Mouse (Mus musculus) lung, embryonic 15.5 days (tissue): ENCODE measurements around the gene Slc2a13. TPM values are rescaled to one million over a fixed set of nuclear protein-coding genes. Genes with fewer than 3 reads are reported as not detected.
A peak's percentile ranks its signal among the peaks of the same experiment; 100 is the strongest.

Experiments
- ATAC-seq: fragments of 200-750 bp; cut with Nextera tagmentation; 2 replicates; pipeline ENCODE4 v1.8.0; 2017; ENCODE audit warnings: moderate number of reproducible peaks, borderline replicate concordance; ENCODE audit not compliant: low FRiP score, low TSS enrichment; ENCODE audit errors: extremely low read depth
- H3K27ac ChIP-seq: fragments of 300-500 bp; sonication (generic); 2 replicates; pipeline ENCODE4 v1.5.1; 2015; ENCODE audit warnings: moderate library complexity, mild to moderate bottlenecking, inconsistent platforms
- H3K27me3 ChIP-seq: fragments of 300-500 bp; sonication (generic); 2 replicates; pipeline ENCODE4 v1.6.1; 2015; ENCODE audit warnings: inconsistent platforms
- H3K36me3 ChIP-seq: fragments of 300-500 bp; sonication (generic); 2 replicates; pipeline ENCODE4 v1.6.1; 2015; ENCODE audit warnings: inconsistent platforms
- H3K4me1 ChIP-seq: fragments of 300-500 bp; sonication (generic); 2 replicates; pipeline ENCODE4 v1.6.1; 2015; ENCODE audit warnings: inconsistent platforms
- H3K4me2 ChIP-seq: fragments of 300-500 bp; sonication (generic); 2 replicates; pipeline ENCODE4 v1.6.1; 2015; ENCODE audit warnings: inconsistent platforms, mild to moderate bottlenecking, moderate library complexity
- H3K4me3 ChIP-seq: fragments of 300-500 bp; sonication (generic); 2 replicates; pipeline ENCODE4 v1.5.1; 2015; ENCODE audit warnings: mild to moderate bottlenecking, inconsistent platforms
- H3K9ac ChIP-seq: fragments of 300-500 bp; sonication (generic); 2 replicates; pipeline ENCODE4 v1.6.1; 2015; ENCODE audit warnings: inconsistent platforms
- H3K9me3 ChIP-seq: fragments of 300-500 bp; sonication (generic); 2 replicates; pipeline ENCODE4 v1.6.1; 2016; ENCODE audit warnings: inconsistent platforms
- WGBS: fragments of 180-500 bp; shearing (Covaris S2); methylation state at CpG from one replicate; pipeline ENCODE4 v1.1.7; 2015; 5-methylcytosine and 5-hydroxymethylcytosine counted together
- polyA plus RNA-seq: library from polyadenylated mRNA; unstranded; fragments of >200 nt; fragmentation: Nextera tagmentation; extraction: Ambion mirVana; gene quantifications from 2 replicates; pipeline ENCODE4 v1.2.1, GENCODE M21; 2015

Slc2a13 gene
- polyA plus RNA-seq, 1 experiment from 2014 or later: 1.5 TPM

GRCm38 (mm10) chr15:91372464-91373202 is 200.4 kb downstream of the Slc2a13 start:
- Histone ChIP-seq H3K27ac (no peak overlapping the region; the same call in 1 of the 2 replicates), H3K27me3 (no peaks in the 10 kb centered on the region), H3K4me3 (no peak overlapping the region), H3K4me1 (peaks cover 15% of the 10 kb centered on the region), H3K4me2 (no peak overlapping the region), H3K9ac (no peak overlapping the region), H3K36me3 (no peaks in the 10 kb centered on the region), H3K9me3 (no peaks in the 10 kb centered on the region)
- 70% methylated on average over 9 of the region's 9 CpGs for WGBS
- peak; percentile 44; the same call in 1 of the 2 replicates for ATAC-seq

- H3K36me3 ChIP-seq: no peaks in the 10 kb centered on the region
- no peak overlapping the region for H3K4me3 ChIP-seq
- no peak overlapping the region for H3K4me2 ChIP-seq
- H3K27me3 ChIP-seq: no peaks in the 10 kb centered on the region
- no peak overlapping the region for H3K9ac ChIP-seq
- H3K4me1 ChIP-seq: peaks cover 15% of the 10 kb centered on the region
- H3K9me3 ChIP-seq: no peaks in the 10 kb centered on the region
- WGBS: 46% methylated on average over 7 of the region's 7 CpGs
- H3K27ac ChIP-seq: no peak overlapping the region
- peak; percentile 77; the same call in 1 of the 2 replicates for ATAC-seq
Observed at GRCm38 (mm10) chr15:91371859-91372394, 201.1 kb downstream of the Slc2a13 start.

- no peaks in the 10 kb centered on the region for H3K36me3 ChIP-seq
- no peak overlapping the region for H3K9ac ChIP-seq
- 61% methylated on average over 11 of the region's 11 CpGs for WGBS
- H3K4me3 ChIP-seq: no peak overlapping the region
- no peak for ATAC-seq
- H3K9me3 ChIP-seq: no peaks in the 10 kb centered on the region
- no peak overlapping the region for H3K4me2 ChIP-seq
- peaks cover 15% of the 10 kb centered on the region for H3K4me1 ChIP-seq
- H3K27me3 ChIP-seq: no peaks in the 10 kb centered on the region
- no peak overlapping the region for H3K27ac ChIP-seq
Observed at GRCm38 (mm10) chr15:91369736-91370449, 203.2 kb downstream of the Slc2a13 start.

- H3K9ac ChIP-seq: no peak overlapping the region
- H3K9me3 ChIP-seq: no peaks in the 10 kb centered on the region
- WGBS: 59% methylated on average over 2 of the region's 2 CpGs
- no peak overlapping the region for H3K4me3 ChIP-seq
- H3K4me2 ChIP-seq: no peak overlapping the region
- ATAC-seq: no peak
- no peak overlapping the region for H3K27ac ChIP-seq
- no peaks in the 10 kb centered on the region for H3K4me1 ChIP-seq
- no peaks in the 10 kb centered on the region for H3K36me3 ChIP-seq
- H3K27me3 ChIP-seq: no peaks in the 10 kb centered on the region
Observed at GRCm38 (mm10) chr15:91360495-91360894, 212.6 kb downstream of the Slc2a13 start.

GRCm38 (mm10) chr15:91351006-91351405 is 222.1 kb downstream of the Slc2a13 start:
- H3K9me3 ChIP-seq: no peaks in the 10 kb centered on the region
- H3K4me2 ChIP-seq: no peak overlapping the region
- no peak for ATAC-seq
- no peaks in the 10 kb centered on the region for H3K27me3 ChIP-seq
- H3K9ac ChIP-seq: no peak overlapping the region
- H3K4me3 ChIP-seq: no peak overlapping the region
- no peaks in the 10 kb centered on the region for H3K36me3 ChIP-seq
- H3K27ac ChIP-seq: no peak overlapping the region
- no peaks in the 10 kb centered on the region for H3K4me1 ChIP-seq
- 62% methylated on average over 7 of the region's 7 CpGs for WGBS

DNA sequence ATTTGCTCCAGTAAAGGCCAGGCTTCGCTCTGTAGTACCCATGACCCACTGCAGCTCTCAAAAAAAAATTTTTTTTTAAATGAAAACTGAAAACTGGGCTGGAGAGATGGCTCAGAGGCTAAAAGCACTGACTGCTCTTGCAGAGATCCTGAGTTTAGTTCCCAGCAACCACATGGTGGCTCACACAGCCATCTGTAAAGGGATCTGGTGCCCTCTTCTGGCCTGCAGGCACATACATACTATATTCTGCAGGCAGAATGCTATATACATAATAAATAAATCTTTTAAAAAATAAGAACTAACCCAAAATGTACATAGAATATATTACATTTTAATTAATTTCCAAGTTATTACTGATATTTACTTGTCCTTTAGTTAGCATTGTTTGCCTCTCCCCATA is 234.7 kb downstream of the Slc2a13 start:
- Histone ChIP-seq H3K9me3 (no peaks in the 10 kb centered on the region), H3K9ac (no peak overlapping the region), H3K27ac (no peak overlapping the region), H3K4me1 (no peaks in the 10 kb centered on the region), H3K27me3 (no peaks in the 10 kb centered on the region), H3K4me2 (no peak overlapping the region), H3K36me3 (no peaks in the 10 kb centered on the region), H3K4me3 (no peak overlapping the region)
- whole genome bisulfite sequencing: 87% methylated on average over 1 of the region's 1 CpGs
- no peak for ATAC-seq

DNA sequence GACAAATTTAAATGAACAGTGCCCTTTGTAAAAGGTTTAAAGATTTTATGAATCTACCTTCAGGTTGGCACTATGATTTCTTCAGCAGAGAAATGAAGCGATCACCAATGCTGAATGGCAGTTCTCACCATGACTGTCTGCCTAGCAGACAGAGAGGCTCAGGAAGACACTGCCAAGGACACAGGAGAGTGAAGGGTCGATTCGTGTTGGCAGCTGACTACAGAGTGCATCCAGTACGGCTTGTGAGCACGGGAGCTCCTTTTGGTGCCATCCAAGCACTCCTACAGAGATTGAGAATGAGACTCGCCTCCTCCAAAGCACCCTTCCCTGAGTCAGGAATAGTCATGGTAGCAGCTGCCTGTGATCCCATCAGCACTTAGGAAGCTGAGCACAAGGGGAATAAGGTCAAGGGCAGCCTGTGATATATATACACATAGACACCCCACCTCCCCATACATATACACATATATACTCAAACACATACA is 238.6 kb downstream of the Slc2a13 start:
- ATAC-seq: no peak
- no peak overlapping the region for H3K9ac ChIP-seq

DNA sequence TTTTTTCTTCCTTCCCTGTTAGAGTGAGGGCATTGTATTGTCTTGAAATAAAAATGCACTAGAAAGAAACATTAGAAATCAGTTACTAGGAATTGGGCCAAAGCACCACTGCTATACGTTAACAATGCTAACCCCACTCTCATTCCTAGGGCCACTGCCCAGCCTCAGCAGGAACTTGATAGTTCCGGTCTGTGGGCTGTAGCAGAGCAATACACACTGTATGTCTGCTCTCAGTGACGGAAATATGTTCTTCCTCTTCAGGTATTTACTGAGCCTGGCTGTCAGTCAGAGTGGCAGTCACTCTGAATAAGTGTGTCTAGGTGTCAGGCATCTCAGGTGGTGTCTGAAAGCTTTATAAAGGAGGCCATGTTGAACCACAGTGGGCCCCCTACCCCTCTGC is 245.3 kb downstream of the Slc2a13 start:
- no peak overlapping the region for H3K27ac ChIP-seq
- H3K9ac ChIP-seq: no peak overlapping the region
- no peaks in the 10 kb centered on the region for H3K27me3 ChIP-seq
- 42% methylated on average over 3 of the region's 3 CpGs for WGBS
- no peaks in the 10 kb centered on the region for H3K36me3 ChIP-seq
- H3K4me2 ChIP-seq: no peak overlapping the region
- no peak for ATAC-seq
- no peak overlapping the region for H3K4me3 ChIP-seq
- H3K9me3 ChIP-seq: no peaks in the 10 kb centered on the region
- no peaks in the 10 kb centered on the region for H3K4me1 ChIP-seq

More for the DNA sequence above, 238.6 kb downstream of the Slc2a13 start:
- no peak overlapping the region for H3K4me3 ChIP-seq
- H3K27me3 ChIP-seq: no peaks in the 10 kb centered on the region
- no peak overlapping the region for H3K4me2 ChIP-seq
- H3K4me1 ChIP-seq: no peaks in the 10 kb centered on the region
- WGBS: 73% methylated on average over 6 of the region's 6 CpGs
- H3K36me3 ChIP-seq: no peaks in the 10 kb centered on the region
- H3K27ac ChIP-seq: no peak overlapping the region
- H3K9me3 ChIP-seq: no peaks in the 10 kb centered on the region

GRCm38 (mm10) chr15:91327023-91327422 is 246.0 kb downstream of the Slc2a13 start:
- H3K27me3 ChIP-seq: no peaks in the 10 kb centered on the region
- no peak overlapping the region for H3K4me2 ChIP-seq
- 68% methylated on average over 4 of the region's 4 CpGs for WGBS
- no peaks in the 10 kb centered on the region for H3K36me3 ChIP-seq
- H3K9ac ChIP-seq: no peak overlapping the region
- ATAC-seq: no peak
- H3K27ac ChIP-seq: no peak overlapping the region
- no peaks in the 10 kb centered on the region for H3K4me1 ChIP-seq
- no peak overlapping the region for H3K4me3 ChIP-seq
- H3K9me3 ChIP-seq: no peaks in the 10 kb centered on the region

- H3K9ac ChIP-seq: no peak overlapping the region
Observed at GRCm38 (mm10) chr15:91319376-91319775, 253.7 kb downstream of the Slc2a13 start.

DNA sequence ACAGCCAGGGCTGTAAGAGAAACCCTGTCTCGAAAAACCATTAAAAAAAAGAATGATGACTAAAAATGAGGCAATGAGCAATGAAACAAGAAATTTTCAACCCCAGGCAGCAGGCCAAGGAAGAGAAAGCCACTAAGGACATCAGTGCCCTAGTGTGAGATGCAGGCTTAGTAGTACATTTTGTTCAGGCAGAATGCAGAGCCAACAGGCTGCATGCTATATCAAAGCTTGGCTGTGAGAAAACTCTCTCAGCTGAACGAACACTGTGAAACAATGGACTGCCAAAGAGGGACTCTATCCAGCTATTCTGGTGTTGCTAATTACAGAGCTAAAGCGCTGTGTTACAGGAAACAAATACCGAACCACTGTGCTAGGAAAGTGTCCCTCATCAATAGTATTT is 256.1 kb downstream of the Slc2a13 start:
- no peaks in the 10 kb centered on the region for H3K36me3 ChIP-seq
- no peaks in the 10 kb centered on the region for H3K27me3 ChIP-seq
- H3K9ac ChIP-seq: no peak overlapping the region
- 77% methylated on average over 4 of the region's 4 CpGs for WGBS
- no peak overlapping the region for H3K4me2 ChIP-seq
- no peaks in the 10 kb centered on the region for H3K9me3 ChIP-seq
- H3K27ac ChIP-seq: no peak overlapping the region
- H3K4me1 ChIP-seq: no peaks in the 10 kb centered on the region
- ATAC-seq: no peak
- H3K4me3 ChIP-seq: no peak overlapping the region

More at GRCm38 (mm10) chr15:91319376-91319775, 253.7 kb downstream of the Slc2a13 start:
- Histone ChIP-seq H3K4me1 (no peaks in the 10 kb centered on the region), H3K4me2 (no peak overlapping the region), H3K27me3 (no peaks in the 10 kb centered on the region), H3K9me3 (no peaks in the 10 kb centered on the region), H3K36me3 (no peaks in the 10 kb centered on the region), H3K4me3 (no peak overlapping the region), H3K27ac (no peak overlapping the region)
- 48% methylated on average over 3 of the region's 3 CpGs for WGBS
- no peak for ATAC-seq
